Mouse (Mus musculus) CH12.LX (cell line): ENCODE data around the gene Smyd5. TPM values are rescaled to one million over a fixed set of nuclear protein-coding genes. Genes with fewer than 3 reads are reported as not detected.

ENCODE experiments used
- DNase-seq: peaks from one replicate; pipeline ENCODE4 v3.0.0-alpha.2; 2013; ENCODE audit errors: extremely low read depth
- H3K27ac ChIP-seq: 2 replicates; pipeline ENCODE4 v1.5.1; 2012; ENCODE audit warnings: low read depth, mild to moderate bottlenecking, control low read depth, moderate library complexity; ENCODE audit not compliant: insufficient read depth
- H3K27me3 ChIP-seq: replicated peaks from 2 replicates; pipeline ENCODE3; 2012; ENCODE audit warnings: inconsistent platforms
- H3K36me3 ChIP-seq, 2 experiments: replicated peaks in 1 of 2; 2 replicates each; pipeline versions ENCODE3 to v1.6.1; 2012; ENCODE audit warnings: inconsistent platforms in 1 of 2, low read length in 1 of 2, mild to moderate bottlenecking in 1 of 2, mixed read lengths in 1 of 2, moderate library complexity in 1 of 2; ENCODE audit not compliant: control insufficient read depth in 1 of 2, insufficient read depth in 1 of 2
- H3K4me1 ChIP-seq, 2 experiments: 2 replicates each; pipeline ENCODE4 v1.6.1; 2012; ENCODE audit warnings: inconsistent platforms in 1 of 2, moderate library complexity in 1 of 2; ENCODE audit not compliant: insufficient read depth in 2 of 2, control insufficient read depth in 1 of 2
- H3K4me2 ChIP-seq: 2 replicates; pipeline ENCODE4 v1.6.1; 2012; ENCODE audit warnings: low read depth, mild to moderate bottlenecking, control low read depth; ENCODE audit not compliant: poor library complexity, insufficient read depth, severe bottlenecking
- H3K4me3 ChIP-seq, 3 experiments: fragments of 150-350 bp in 1 of 3; sonication (generic) in 1 of 3; replicated peaks in 1 of 3; 2 replicates each; pipeline versions ENCODE3 to v1.5.1; 2011 to 2012; ENCODE audit warnings: low read depth in 2 of 3, low read length in 2 of 3, mild to moderate bottlenecking in 2 of 3, moderate library complexity in 2 of 3, control low read depth in 1 of 3, improper control_type of control experiment in 1 of 3, inconsistent platforms in 1 of 3, mixed read lengths in 1 of 3; ENCODE audit not compliant: poor library complexity in 1 of 3
- H3K79me2 ChIP-seq: replicated peaks from 2 replicates; pipeline ENCODE4 v1.6.1; 2012; ENCODE audit warnings: mild to moderate bottlenecking, moderate library complexity; ENCODE audit not compliant: control insufficient read depth, poor library complexity, insufficient read depth, severe bottlenecking; ENCODE audit errors: extremely low read depth
- H3K9ac ChIP-seq: 2 replicates; pipeline ENCODE4 v1.6.1; 2012; ENCODE audit warnings: low read depth, mild to moderate bottlenecking, control low read depth, moderate library complexity; ENCODE audit not compliant: insufficient read depth
- H3K9me3 ChIP-seq: replicated peaks from 2 replicates; pipeline ENCODE3; 2012; ENCODE audit warnings: low read length, inconsistent platforms, mixed read lengths
- BHLHE40 ChIP-seq: IDR thresholded peaks from 2 replicates; pipeline ENCODE4 v1.6.1; 2011; ENCODE audit warnings: mild to moderate bottlenecking, low read depth, low read length, improper control_type of control experiment
- CHD2 ChIP-seq: IDR thresholded peaks from 2 replicates; pipeline ENCODE4 v1.6.1; 2011; ENCODE audit warnings: low read length, improper control_type of control experiment
- CTCF ChIP-seq, 2 experiments: IDR thresholded peaks in 1 of 2; conservative IDR thresholded peaks in 1 of 2; 2 replicates each; pipeline ENCODE4 v1.5.1; 2011 to 2012; ENCODE audit warnings: low read depth in 2 of 2, low read length in 2 of 2, improper control_type of control experiment in 1 of 2, inconsistent platforms in 1 of 2, mild to moderate bottlenecking in 1 of 2, moderate library complexity in 1 of 2
- ETS1 ChIP-seq: conservative IDR thresholded peaks from 2 replicates; pipeline ENCODE4 v1.6.1; 2012; ENCODE audit warnings: low read depth, mild to moderate bottlenecking, inconsistent platforms, low read length, improper control_type of control experiment, moderate library complexity
- HCFC1 ChIP-seq: IDR thresholded peaks from 2 replicates; pipeline ENCODE4 v1.6.1; 2012; ENCODE audit warnings: low read depth, mild to moderate bottlenecking, inconsistent platforms, low read length, improper control_type of control experiment
- JUN ChIP-seq: IDR thresholded peaks from 2 replicates; pipeline ENCODE4 v1.6.1; 2011; ENCODE audit warnings: low read depth, mild to moderate bottlenecking, low read length, improper control_type of control experiment, moderate library complexity; ENCODE audit not compliant: insufficient read depth
- JUND ChIP-seq: conservative IDR thresholded peaks from 2 replicates; pipeline ENCODE4 v1.6.1; 2011; ENCODE audit warnings: low read depth, low read length, improper control_type of control experiment
- KAT2A ChIP-seq: IDR thresholded peaks from 2 replicates; pipeline ENCODE4 v1.6.1; 2012; ENCODE audit warnings: low read length, improper control_type of control experiment, inconsistent platforms; ENCODE audit not compliant: insufficient replicate concordance
- MAFK ChIP-seq: IDR thresholded peaks from 2 replicates; pipeline ENCODE4 v1.6.1; 2011; ENCODE audit warnings: low read length, improper control_type of control experiment; ENCODE audit not compliant: insufficient replicate concordance
- MAX ChIP-seq: IDR thresholded peaks from 2 replicates; pipeline ENCODE4 v1.6.1; 2011; ENCODE audit warnings: low read length, improper control_type of control experiment
- MAZ ChIP-seq: IDR thresholded peaks from 2 replicates; pipeline ENCODE4 v1.6.1; 2012; ENCODE audit warnings: low read depth, mild to moderate bottlenecking, inconsistent platforms, low read length, improper control_type of control experiment, moderate library complexity
- MEF2A ChIP-seq: IDR thresholded peaks from 2 replicates; pipeline ENCODE4 v1.6.1; 2014; ENCODE audit warnings: low read depth, mild to moderate bottlenecking, inconsistent platforms, low read length, improper control_type of control experiment, borderline replicate concordance
- MXI1 ChIP-seq: IDR thresholded peaks from 2 replicates; pipeline ENCODE4 v1.6.1; 2011; ENCODE audit warnings: mild to moderate bottlenecking, low read depth, low read length, improper control_type of control experiment
- MYC ChIP-seq: IDR thresholded peaks from 2 replicates; pipeline ENCODE4 v1.6.1; 2011; ENCODE audit warnings: low read depth, mild to moderate bottlenecking, improper control_type of control experiment, low read length
- NELFE ChIP-seq: IDR thresholded peaks from 2 replicates; pipeline ENCODE4 v1.6.1; 2011; ENCODE audit warnings: low read depth, low read length, improper control_type of control experiment
- NRF1 ChIP-seq: IDR thresholded peaks from 2 replicates; pipeline ENCODE4 v1.6.1; 2014; ENCODE audit warnings: low read depth, mild to moderate bottlenecking, inconsistent platforms, low read length, improper control_type of control experiment, moderate library complexity
- POLR2A ChIP-seq: IDR thresholded peaks from 2 replicates; pipeline ENCODE4 v1.6.1; 2011; ENCODE audit warnings: low read depth, mild to moderate bottlenecking, improper control_type of control experiment, low read length
- RCOR1 ChIP-seq: conservative IDR thresholded peaks from 2 replicates; pipeline ENCODE4 v1.6.1; 2012; ENCODE audit warnings: low read depth, mild to moderate bottlenecking, inconsistent platforms, low read length, improper control_type of control experiment
- SIN3A ChIP-seq: IDR thresholded peaks from 2 replicates; pipeline ENCODE4 v1.6.1; 2012; ENCODE audit warnings: low read length, improper control_type of control experiment, inconsistent platforms
- TBP ChIP-seq: conservative IDR thresholded peaks from 2 replicates; pipeline ENCODE4 v1.6.1; 2011; ENCODE audit warnings: low read depth, low read length, improper control_type of control experiment
- TCF12 ChIP-seq: IDR thresholded peaks from 2 replicates; pipeline ENCODE4 v1.6.1; 2014; ENCODE audit warnings: low read depth, mild to moderate bottlenecking, inconsistent platforms, low read length, improper control_type of control experiment
- USF1 ChIP-seq: IDR thresholded peaks from 2 replicates; pipeline ENCODE4 v1.6.1; 2014; ENCODE audit warnings: low read depth, mild to moderate bottlenecking, inconsistent platforms, low read length, improper control_type of control experiment
- ZMIZ1 ChIP-seq: IDR thresholded peaks from 2 replicates; pipeline ENCODE4 v1.6.1; 2012; ENCODE audit warnings: low read depth, mild to moderate bottlenecking, inconsistent platforms, low read length, improper control_type of control experiment
- ZNF384 ChIP-seq: IDR thresholded peaks from 2 replicates; pipeline ENCODE4 v1.6.1; 2012; ENCODE audit warnings: low read depth, low read length, improper control_type of control experiment, inconsistent platforms
- dilution Hi-C: fragments of 300-500 bp; cut with MboI; formaldehyde crosslinking; loops from 2 replicates; pipeline ENCODE4 v1.14.3; 2020; ENCODE audit warnings: low sequenced_read_pairs; ENCODE audit not compliant: extremely low pct_unique_long_range_greater_than_20kb, extremely low pct_ligation_motif_present
- in situ Hi-C: fragments of 300-500 bp; cut with MboI; formaldehyde crosslinking; loops from 3 replicates; pipeline ENCODE4 v1.14.3; 2019; ENCODE audit warnings: low sequenced_read_pairs, low pct_ligation_motif_present, low pct_unique_long_range_greater_than_20kb, mixed read lengths
- polyA plus RNA-seq: library from polyadenylated mRNA; unstranded; fragments of >175 nt; gene quantifications from 2 replicates; pipeline ENCODE4 v1.2.1, GENCODE M21; 2012; ENCODE audit warnings: low read depth; ENCODE audit not compliant: insufficient read length
- total RNA-seq, 2 experiments: library from RNA; depleted of rRNA; stranded (reverse); fragments of 300-350 nt in 1 of 2; fragments of >200 nt in 1 of 2; gene quantifications; 2 replicates each; pipeline ENCODE4 v1.2.3; 2012 to 2014

The Smyd5 gene
- total RNA-seq (2012; rRNA removed), result 68.1 and 84.0 TPM in 2 replicates
- total RNA-seq (2014; rRNA removed), result 75.5 and 77.5 TPM in 2 replicates
- polyA plus RNA-seq, result 109 and 111 TPM in 2 replicates

- DNase-seq, result peak; percentile 85
- H3K79me2 ChIP-seq, result peaks cover 45% of the 10 kb centered on the region
- H3K9me3 ChIP-seq, result no peaks in the 10 kb centered on the region
- no peak within 1 kb of the TSS for H3K27ac ChIP-seq
- H3K9ac ChIP-seq, result peak within 1 kb of the TSS; percentile 85
- H3K4me2 ChIP-seq, result peak within 1 kb of the TSS; percentile 78
- dilution Hi-C loops, result no loop called here
- H3K27me3 ChIP-seq, result peaks cover 23% of the 10 kb centered on the region
- H3K4me1 ChIP-seq, result peaks cover 2 to 41% of the 10 kb centered on the region in 2 experiments; a peak in 3 of 4 replicates
- peaks cover 0 to 6% of the 10 kb centered on the region in 2 experiments for H3K36me3 ChIP-seq
- TF ChIP-seq CHD2, result peak; percentile 55; the same call in 1 of the 2 replicates
- TF ChIP-seq MEF2A, result no peak
- TF ChIP-seq ZMIZ1, result no peak
- peak; percentile 100 for TF ChIP-seq MXI1
- 0 out of 2 replicates have a peak, but pooled peaks have one; percentile 19 for TF ChIP-seq TBP
- peak; percentile 90 for TF ChIP-seq MYC
- TF ChIP-seq HCFC1, result peak; percentile 76
- TF ChIP-seq ZNF384, result no peak
- TF ChIP-seq RCOR1, result no peak
- TF ChIP-seq NRF1, result peak; percentile 52
- TF ChIP-seq TCF12, result peak; percentile 59
- peak; percentile 32; the same call in 1 of the 2 replicates for TF ChIP-seq BHLHE40
- TF ChIP-seq SIN3A, result peak; percentile 95
- peak; percentile 64 for TF ChIP-seq NELFE
- TF ChIP-seq ETS1, result no peak
- peak; percentile 92 for TF ChIP-seq MAX
- TF ChIP-seq CTCF (conservative IDR thresholded peaks at IDR 0.05 in 1 of 2, IDR thresholded peaks at IDR 0.05 in 1 of 2; ENCODE audit: low read depth in 2 of 2, low read length in 2 of 2), result no peak
- TF ChIP-seq USF1, result no peak
- TF ChIP-seq JUN, result no peak
- no peak for TF ChIP-seq JUND
- TF ChIP-seq KAT2A, result 0 out of 2 replicates have a peak, but pooled peaks have one; percentile 33
- 0 out of 2 replicates have a peak, but pooled peaks have one; percentile 22 for TF ChIP-seq MAZ
- peak; percentile 76 for TF ChIP-seq POLR2A
- no peak for TF ChIP-seq MAFK
- TF ChIP-seq, all 38 proteins: peak for 14
- H3K4me3 ChIP-seq, result peak within 1 kb of the TSS; percentile 91 to 100 (median 99)
- in situ Hi-C loops, result no loop called here
Measured at GRCm38 (mm10) chr6:85431842-85432431, at the start of gene Smyd5. Gene Smyd5 (plus strand): TSS chr6:85431989.
